Mouse (Mus musculus) lung, postnatal 36 days (tissue): ENCODE measurements at regions not wholly inside any gene's neighbourhood (a gene's known extent, or its start where the extent isn't known, plus 50 kb on each side); places are given as distances from the start of the nearest gene placed in this dataset.

Source experiments
- DNase-seq: peaks from one replicate; pipeline ENCODE4 v3.0.0; 2022; ENCODE audit warnings: mixed read lengths

- no peak for DNase-seq
These were observed 694.3 kb upstream of the Tmpo start for GRCm38 (mm10) chr10:91875450-91875849.

GRCm38 (mm10) chr10:91871244-91871643, 690.1 kb upstream of the Tmpo start:
- DNase-seq, result no peak

GRCm38 (mm10) chr10:91858711-91859595, 677.8 kb upstream of the Tmpo start:
- no peak for DNase-seq

DNA sequence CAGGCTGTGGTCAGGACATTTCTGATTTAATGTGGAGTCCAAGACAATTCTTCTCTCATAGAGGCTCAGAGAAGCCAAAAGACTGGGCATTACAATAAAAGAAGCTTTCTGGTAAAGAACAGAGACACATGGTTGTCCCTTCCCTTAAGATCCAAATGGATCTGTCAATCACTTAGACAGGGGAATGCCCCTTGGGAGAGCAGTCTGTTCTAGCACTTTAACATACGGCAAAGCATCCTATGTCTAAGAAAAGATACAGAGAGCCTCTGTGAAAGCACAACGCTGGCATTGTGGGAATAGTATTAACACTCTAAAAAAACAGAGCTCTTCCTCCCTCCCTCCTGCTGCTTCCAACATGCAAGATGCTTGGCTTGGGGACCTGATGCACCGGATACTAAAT, 646.0 kb upstream of the Tmpo start:
- no peak for DNase-seq

- DNase-seq, result no peak
These were observed 642.4 kb upstream of the Tmpo start for GRCm38 (mm10) chr10:91823499-91823898.

- no peak for DNase-seq
These were observed 623.8 kb upstream of the Tmpo start for GRCm38 (mm10) chr10:91804870-91805269.
